Mouse (Mus musculus) hindbrain, embryonic 10.5 days (tissue): ENCODE results near the gene Hist1h3c. TPM values are rescaled to one million over a fixed set of nuclear protein-coding genes. Genes with fewer than 3 reads are reported as not detected.
"Not testable (repeated sequence)": the region's sequence is repeated elsewhere in the genome, so short reads cannot be mapped to it uniquely, and the experiment has no call there.

ENCODE experiments used
- DNase-seq: peaks from one replicate; pipeline ENCODE4 v3.0.0-alpha.2; 2017; ENCODE audit warnings: low spot score
- H3K27ac ChIP-seq: fragments of 300-500 bp; sonication (generic); 2 replicates; pipeline ENCODE4 v1.5.1; 2016; ENCODE audit warnings: mild to moderate bottlenecking, moderate library complexity
- H3K27me3 ChIP-seq: fragments of 300-500 bp; sonication (generic); 2 replicates; pipeline ENCODE4 v1.6.1; 2016; ENCODE audit warnings: mild to moderate bottlenecking; ENCODE audit not compliant: poor library complexity, insufficient read depth, severe bottlenecking
- H3K36me3 ChIP-seq: fragments of 300-500 bp; sonication (generic); 2 replicates; pipeline ENCODE4 v1.6.1; 2016; ENCODE audit warnings: mild to moderate bottlenecking, moderate library complexity
- H3K4me1 ChIP-seq: fragments of 300-500 bp; sonication (generic); replicated peaks from 2 replicates; pipeline ENCODE4 v1.6.1; 2016; ENCODE audit warnings: mild to moderate bottlenecking
- H3K4me3 ChIP-seq: fragments of 300-500 bp; sonication (generic); 2 replicates; pipeline ENCODE4 v1.5.1; 2016; ENCODE audit warnings: mild to moderate bottlenecking, moderate library complexity
- H3K9me3 ChIP-seq: fragments of 300-500 bp; sonication (generic); 2 replicates; pipeline ENCODE4 v1.6.1; 2016; ENCODE audit warnings: mild to moderate bottlenecking, moderate library complexity
- WGBS: fragments of 180-500 bp; shearing (Covaris S2); methylation state at CpG from one replicate; pipeline ENCODE4 v1.1.7; 2016; 5-methylcytosine and 5-hydroxymethylcytosine counted together
- polyA plus RNA-seq: library from polyadenylated mRNA; unstranded; fragments of >200 nt; fragmentation: Nextera tagmentation; extraction: Ambion mirVana; gene quantifications from 2 replicates; pipeline ENCODE4 v1.2.1, GENCODE M21; 2016

Gene Hist1h3c
- polyA plus RNA-seq, 1 experiment from 2014 or later = 8.6 TPM

DNA sequence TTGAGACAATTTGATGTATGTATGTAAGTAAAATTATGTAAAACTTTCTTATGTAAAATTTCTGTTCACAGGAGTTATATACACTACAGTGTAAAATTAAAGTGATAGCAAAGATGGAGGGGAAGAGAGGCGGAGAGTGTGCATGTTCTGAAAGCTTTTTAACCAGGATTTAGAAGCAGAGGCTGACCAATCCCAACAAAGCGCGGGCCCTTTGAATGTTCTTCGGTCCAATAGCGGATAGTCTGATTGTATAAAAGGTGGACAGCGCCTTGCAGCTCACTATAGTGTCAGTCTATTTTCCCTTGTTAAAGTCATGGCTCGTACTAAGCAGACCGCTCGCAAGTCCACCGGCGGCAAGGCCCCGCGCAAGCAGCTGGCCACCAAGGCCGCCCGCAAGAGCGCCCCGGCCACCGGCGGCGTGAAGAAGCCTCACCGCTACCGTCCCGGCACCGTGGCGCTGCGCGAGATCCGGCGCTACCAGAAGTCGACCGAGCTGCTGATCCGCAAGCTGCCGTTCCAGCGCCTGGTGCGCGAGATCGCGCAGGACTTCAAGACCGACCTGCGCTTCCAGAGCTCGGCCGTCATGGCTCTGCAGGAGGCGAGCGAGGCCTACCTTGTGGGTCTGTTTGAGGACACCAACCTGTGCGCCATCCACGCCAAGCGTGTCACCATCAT lies 6.8 kb upstream of the Hist1h3c start, which contains the start of gene Hist1h3b:
Gene Hist1h3b (plus strand): TSS at position 201 of the 675 bp plus-strand sequence.
- not testable (repeated sequence) for H3K36me3 ChIP-seq, H3K27me3 ChIP-seq, H3K9me3 ChIP-seq
- WGBS = 0% methylated on average over 25 of the region's 47 CpGs
- H3K4me3 ChIP-seq = peak within 1 kb of the TSS; percentile 55
- peak; percentile 93 for DNase-seq
- H3K27ac ChIP-seq = peak within 1 kb of the TSS; percentile 97
- peaks cover 35% of the 10 kb centered on the region for H3K4me1 ChIP-seq

DNA sequence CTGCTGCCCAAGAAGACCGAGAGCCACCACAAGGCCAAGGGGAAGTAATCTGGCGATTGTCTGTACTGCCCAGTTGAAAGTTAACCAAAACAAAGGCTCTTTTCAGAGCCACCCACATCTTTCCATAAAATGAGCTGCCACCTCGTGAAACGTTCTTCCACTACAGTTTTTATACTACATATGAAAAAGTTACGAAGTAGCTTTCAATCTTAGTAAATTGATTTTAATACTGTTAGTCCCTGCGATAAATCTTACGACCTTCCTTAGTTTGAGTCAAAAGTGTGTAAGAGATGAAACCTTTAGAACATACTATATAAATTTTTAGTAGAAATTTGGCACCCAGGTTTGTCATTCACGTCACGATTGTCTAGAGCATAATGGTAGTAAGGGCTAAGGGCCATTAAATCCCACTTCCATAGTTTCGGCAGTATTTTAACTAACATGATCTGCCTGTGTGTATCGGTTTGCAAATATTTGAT lies 6.1 kb upstream of the Hist1h3c start:
- H3K9me3 ChIP-seq = no peaks in the 10 kb centered on the region
- H3K4me3 ChIP-seq = peak overlapping the region; percentile 55
- peak; percentile 33 for DNase-seq
- H3K4me1 ChIP-seq = peaks cover 36% of the 10 kb centered on the region
- H3K36me3 ChIP-seq = no peaks in the 10 kb centered on the region
- peak overlapping the region; percentile 97 for H3K27ac ChIP-seq
- H3K27me3 ChIP-seq = no peaks in the 10 kb centered on the region
- WGBS = 1% methylated on average over 11 of the region's 11 CpGs

DNA sequence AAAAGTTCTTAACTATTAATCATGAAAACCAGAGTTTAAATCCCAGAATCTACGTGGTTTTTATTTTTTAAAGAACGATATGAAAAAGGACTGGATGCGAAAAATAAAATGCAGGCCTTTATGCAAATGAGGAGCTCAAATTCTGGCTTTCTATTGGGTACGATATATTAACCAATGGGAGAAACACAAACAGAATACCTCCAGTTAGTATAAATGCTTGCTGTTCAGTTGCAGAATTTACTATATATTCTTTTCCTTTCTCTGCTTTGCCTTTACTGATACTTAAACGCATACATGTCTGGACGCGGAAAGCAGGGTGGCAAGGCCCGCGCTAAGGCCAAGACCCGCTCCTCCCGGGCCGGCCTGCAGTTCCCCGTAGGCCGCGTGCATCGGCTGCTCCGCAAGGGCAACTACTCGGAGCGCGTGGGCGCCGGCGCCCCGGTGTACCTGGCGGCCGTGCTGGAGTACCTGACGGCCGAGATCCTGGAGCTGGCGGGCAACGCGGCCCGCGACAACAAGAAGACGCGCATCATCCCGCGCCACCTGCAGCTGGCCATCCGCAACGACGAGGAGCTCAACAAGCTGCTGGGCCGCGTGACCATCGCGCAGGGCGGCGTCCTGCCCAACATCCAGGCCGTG lies 5.6 kb upstream of the Hist1h3c start, which contains the start of gene Hist1h2ab:
Gene Hist1h2ab (plus strand): TSS at position 288 of the 639 bp plus-strand sequence.
- WGBS = under 1% methylated on average over 32 of the region's 47 CpGs

DNA sequence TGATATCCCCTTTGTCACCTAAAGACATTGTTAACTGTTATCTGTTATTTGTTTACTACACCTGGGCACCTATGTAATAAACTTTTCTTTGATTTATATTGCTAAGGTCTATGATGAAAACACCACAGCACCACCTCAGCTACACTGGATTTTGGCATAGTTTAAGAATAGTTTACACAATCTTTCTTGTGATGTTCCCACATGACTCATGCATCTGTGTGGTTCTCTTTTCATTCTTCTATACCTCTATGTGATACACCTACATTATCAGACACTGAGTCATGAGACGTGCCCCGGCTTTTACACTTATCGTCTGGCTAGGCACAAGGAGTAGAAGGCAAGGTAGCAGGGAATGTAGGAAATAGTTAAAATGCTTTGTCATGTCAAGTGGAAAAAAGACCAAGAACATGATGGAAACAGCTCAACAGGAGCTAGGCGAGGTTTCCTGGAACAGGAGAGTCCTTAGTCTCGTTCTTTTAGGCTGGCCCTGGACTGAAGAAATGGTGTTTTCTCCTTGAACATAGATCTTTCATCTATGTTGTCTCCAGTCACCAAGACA lies 4.2 kb upstream of the Hist1h3c start:
- no peaks in the 10 kb centered on the region for H3K36me3 ChIP-seq
- H3K4me1 ChIP-seq = peaks cover 37% of the 10 kb centered on the region
- peak overlapping the region; percentile 97 for H3K27ac ChIP-seq
- no peaks in the 10 kb centered on the region for H3K27me3 ChIP-seq
- H3K4me3 ChIP-seq = no peak overlapping the region
- 96% methylated on average over 5 of the region's 5 CpGs for WGBS
- DNase-seq = no peak
- no peaks in the 10 kb centered on the region for H3K9me3 ChIP-seq

More for the DNA sequence above, 5.6 kb upstream of the Hist1h3c start, which contains the start of gene Hist1h2ab:
- H3K27me3 ChIP-seq, H3K36me3 ChIP-seq, H3K9me3 ChIP-seq: not testable (repeated sequence)
- Histone ChIP-seq H3K27ac (peak within 1 kb of the TSS; percentile 97), H3K4me3 (peak within 1 kb of the TSS; percentile 55), H3K4me1 (peaks cover 36% of the 10 kb centered on the region)
- DNase-seq = peak; percentile 77

DNA sequence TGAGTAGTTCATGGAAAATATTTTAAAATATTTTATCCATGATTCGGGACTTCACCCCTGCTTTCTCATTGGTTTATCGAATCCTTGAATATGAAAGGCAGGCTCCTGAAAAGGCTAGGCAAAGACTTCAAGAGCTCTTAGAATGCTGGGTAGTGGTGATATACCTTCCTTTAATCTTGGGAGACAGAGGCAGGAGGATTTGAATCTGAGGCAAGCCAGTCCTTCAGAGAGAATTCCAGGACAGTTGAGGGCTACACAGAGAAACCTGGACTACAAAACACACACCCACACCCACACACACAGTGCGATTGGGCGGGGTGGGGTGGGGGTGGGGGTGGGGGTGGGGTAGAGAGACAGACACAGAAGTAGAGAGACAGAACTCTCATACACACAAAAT lies 2.5 kb upstream of the Hist1h3c start:
- 8% methylated on average over 4 of the region's 4 CpGs for WGBS
- peak; percentile 57 for DNase-seq

DNA sequence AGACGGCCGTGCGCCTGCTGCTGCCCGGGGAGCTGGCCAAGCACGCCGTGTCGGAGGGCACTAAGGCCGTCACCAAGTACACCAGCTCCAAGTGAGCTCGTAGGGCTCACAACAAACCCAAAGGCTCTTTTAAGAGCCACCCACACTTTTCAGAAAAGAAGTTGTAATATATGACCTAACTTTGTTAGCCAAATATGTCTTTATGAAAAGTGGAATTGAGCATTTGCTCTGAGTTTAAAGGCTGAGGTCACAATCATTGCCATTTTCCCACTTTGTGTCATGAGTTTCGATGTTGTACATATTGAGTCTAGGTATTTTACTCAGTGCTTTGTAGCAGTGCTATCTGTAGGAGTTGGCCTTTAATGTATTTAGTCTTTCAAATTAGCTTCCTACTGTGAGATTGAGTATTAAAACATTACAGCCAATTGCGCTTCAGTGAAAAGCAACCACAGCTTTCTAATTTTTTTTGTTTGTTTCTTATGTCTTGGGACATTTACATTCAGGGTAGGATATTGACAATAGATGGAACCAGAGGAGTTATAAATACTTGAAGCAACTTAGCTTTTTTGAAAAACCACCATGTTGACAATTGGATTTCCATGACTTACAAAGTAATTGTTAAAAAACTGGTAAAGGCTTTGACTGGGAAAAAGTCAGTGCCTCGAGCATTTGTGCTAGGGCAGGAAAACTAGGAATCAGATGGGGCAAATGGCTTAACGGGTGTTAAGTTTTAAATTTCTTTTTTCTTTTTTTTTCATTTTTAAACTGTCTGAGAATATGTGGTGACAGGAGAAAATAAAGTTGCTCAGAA lies 1.9 kb upstream of the Hist1h3c start:
- H3K4me3 ChIP-seq = peak overlapping the region; percentile 59
- H3K27me3 ChIP-seq = no peaks in the 10 kb centered on the region
- H3K9me3 ChIP-seq = no peaks in the 10 kb centered on the region
- WGBS = 4% methylated on average over 13 of the region's 13 CpGs
- peak overlapping the region; percentile 97 for H3K27ac ChIP-seq
- peaks cover 32% of the 10 kb centered on the region for H3K4me1 ChIP-seq
- no peaks in the 10 kb centered on the region for H3K36me3 ChIP-seq
- DNase-seq = no peak

More for the DNA sequence above, 2.5 kb upstream of the Hist1h3c start:
- no peaks in the 10 kb centered on the region for H3K27me3 ChIP-seq
- peaks cover 35% of the 10 kb centered on the region for H3K4me1 ChIP-seq
- H3K9me3 ChIP-seq = no peaks in the 10 kb centered on the region
- H3K27ac ChIP-seq = peak overlapping the region; percentile 97
- H3K4me3 ChIP-seq = peak overlapping the region; percentile 59
- H3K36me3 ChIP-seq = no peaks in the 10 kb centered on the region

DNA sequence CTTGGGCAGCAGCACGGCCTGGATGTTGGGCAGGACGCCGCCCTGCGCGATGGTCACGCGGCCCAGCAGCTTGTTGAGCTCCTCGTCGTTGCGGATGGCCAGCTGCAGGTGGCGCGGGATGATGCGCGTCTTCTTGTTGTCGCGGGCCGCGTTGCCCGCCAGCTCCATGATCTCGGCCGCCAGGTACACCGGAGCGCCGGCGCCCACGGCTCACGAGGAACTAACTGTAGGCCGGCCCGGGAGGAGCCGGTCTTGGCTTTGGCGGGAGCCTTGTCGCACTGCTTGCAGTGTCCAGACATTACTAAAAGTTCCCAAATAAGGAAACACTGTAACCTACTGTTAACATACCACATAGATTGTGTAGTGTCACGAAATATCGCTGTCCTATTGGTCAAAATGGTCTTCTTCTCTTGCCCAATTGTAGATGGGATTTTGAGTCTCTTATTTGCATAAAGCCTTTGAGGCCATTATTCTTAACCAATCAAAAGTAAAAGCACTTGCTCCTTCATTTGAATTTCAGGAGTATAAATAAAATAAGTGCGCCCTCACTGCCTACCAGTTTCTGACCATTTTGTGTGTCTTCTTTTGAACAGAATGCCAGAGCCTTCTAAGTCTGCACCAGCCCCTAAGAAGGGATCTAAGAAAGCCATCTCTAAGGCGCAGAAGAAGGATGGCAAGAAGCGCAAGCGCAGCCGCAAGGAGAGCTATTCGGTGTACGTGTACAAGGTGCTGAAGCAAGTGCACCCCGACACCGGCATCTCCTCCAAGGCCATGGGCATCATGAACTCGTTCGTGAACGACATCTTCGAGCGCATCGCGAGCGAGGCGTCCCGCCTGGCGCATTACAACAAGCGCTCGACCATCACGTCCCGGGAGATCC lies 1.0 kb upstream of the Hist1h3c start, which contains the start of gene Hist1h2bb:
Gene Hist1h2bb (plus strand): TSS at position 534 of the 880 bp plus-strand sequence.
- DNase-seq = peak; percentile 82
- not testable (repeated sequence) for H3K27me3 ChIP-seq, H3K9me3 ChIP-seq, H3K36me3 ChIP-seq
- Histone ChIP-seq H3K4me3 (peak within 1 kb of the TSS; percentile 59), H3K27ac (peak within 1 kb of the TSS; percentile 97), H3K4me1 (peaks cover 24% of the 10 kb centered on the region)
- WGBS = 0% methylated on average over 54 of the region's 58 CpGs

DNA sequence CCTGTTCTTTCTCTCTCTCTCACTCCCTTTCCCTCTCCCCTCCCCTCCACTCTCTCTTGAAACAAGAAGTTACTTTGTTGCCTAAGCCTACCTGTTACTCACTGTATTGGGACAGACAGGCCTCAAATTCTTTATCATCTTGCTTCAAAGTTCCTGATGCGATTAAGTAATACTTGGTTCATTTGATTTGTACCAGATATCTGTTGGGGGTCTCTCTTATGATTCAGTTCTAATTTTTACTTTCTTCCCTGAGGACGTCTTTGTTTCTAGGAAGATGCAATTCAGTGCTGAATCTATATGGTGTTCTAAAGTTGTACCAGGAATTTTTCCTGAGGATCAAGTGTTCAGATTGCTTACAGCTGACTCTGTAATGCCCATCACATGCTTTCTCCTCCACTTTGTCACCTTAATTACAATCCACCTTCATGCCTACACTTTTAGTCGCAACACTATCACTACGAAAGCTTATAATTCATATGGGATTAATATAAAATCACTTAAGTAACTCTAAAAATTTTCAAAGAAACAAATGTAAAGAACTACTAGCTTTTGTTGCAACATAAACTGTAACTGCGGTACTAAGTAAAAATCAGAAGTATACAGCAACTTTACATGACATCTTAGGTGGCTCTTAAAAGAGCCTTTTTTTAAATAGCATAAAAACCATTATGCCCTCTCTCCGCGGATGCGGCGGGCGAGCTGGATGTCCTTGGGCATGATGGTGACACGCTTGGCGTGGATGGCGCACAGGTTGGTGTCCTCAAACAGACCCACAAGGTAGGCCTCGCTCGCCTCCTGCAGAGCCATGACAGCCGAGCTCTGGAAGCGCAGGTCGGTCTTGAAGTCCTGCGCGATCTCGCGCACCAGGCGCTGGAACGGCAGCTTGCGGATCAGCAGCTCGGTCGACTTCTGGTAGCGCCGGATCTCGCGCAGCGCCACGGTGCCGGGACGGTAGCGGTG lies 701 bp downstream of the Hist1h3c start:
- no peaks in the 10 kb centered on the region for H3K9me3 ChIP-seq
- H3K4me3 ChIP-seq = peak overlapping the region; percentile 59
- H3K36me3 ChIP-seq = no peaks in the 10 kb centered on the region
- H3K27me3 ChIP-seq = no peaks in the 10 kb centered on the region
- WGBS = 1% methylated on average over 24 of the region's 36 CpGs
- peaks cover 37% of the 10 kb centered on the region for H3K4me1 ChIP-seq
- no peak for DNase-seq
- peak overlapping the region; percentile 97 for H3K27ac ChIP-seq

DNA sequence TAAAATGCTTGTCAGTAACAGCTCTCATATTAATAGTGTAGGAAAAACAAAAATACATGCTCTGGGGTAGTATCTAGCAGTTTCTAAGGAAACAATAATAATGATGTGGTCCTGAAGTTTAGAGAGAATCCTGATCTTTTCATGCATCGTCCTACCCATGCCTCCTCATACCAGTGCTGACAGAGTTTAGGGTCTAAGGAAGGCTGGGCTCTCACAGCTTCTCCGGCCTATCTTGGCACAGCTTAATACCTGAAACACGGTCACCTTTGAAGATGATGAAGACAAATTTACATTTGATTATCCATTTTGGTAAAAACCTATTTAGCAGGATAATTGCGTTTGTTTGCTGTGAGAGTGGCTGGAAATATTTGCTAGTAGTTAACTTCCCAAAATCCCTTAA lies 1.4 kb downstream of the Hist1h3c start:
- Histone ChIP-seq H3K9me3 (no peaks in the 10 kb centered on the region), H3K27me3 (no peaks in the 10 kb centered on the region), H3K27ac (peak overlapping the region; percentile 97), H3K4me3 (peak overlapping the region; percentile 59), H3K4me1 (peaks cover 45% of the 10 kb centered on the region), H3K36me3 (no peaks in the 10 kb centered on the region)
- no peak for DNase-seq
- 57% methylated on average over 4 of the region's 4 CpGs for WGBS

DNA sequence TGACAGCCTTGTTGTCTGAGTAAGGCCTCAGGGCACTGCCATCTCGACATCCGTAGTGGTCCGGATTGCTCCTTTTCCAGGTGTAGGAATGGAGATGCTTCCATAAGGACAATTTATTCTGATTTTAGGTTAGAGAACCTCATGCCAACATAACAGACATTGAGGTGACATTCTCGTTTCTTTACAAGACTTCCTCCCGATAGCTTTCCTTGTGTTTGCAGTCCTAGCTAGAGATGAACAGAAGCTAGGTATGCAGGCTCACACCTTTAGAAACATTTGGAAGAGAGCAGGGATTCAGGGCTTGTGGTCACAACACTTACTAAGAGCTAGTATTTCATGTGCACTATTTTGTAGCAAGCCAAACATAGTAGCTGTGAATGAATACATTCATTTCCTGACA lies 2.2 kb downstream of the Hist1h3c start:
- Histone ChIP-seq H3K27ac (peak overlapping the region; percentile 56; the same call in 1 of the 2 replicates), H3K4me3 (no peak overlapping the region), H3K27me3 (no peaks in the 10 kb centered on the region), H3K9me3 (no peaks in the 10 kb centered on the region), H3K36me3 (no peaks in the 10 kb centered on the region), H3K4me1 (peaks cover 44% of the 10 kb centered on the region)
- DNase-seq = no peak
- WGBS = 81% methylated on average over 5 of the region's 5 CpGs

DNA sequence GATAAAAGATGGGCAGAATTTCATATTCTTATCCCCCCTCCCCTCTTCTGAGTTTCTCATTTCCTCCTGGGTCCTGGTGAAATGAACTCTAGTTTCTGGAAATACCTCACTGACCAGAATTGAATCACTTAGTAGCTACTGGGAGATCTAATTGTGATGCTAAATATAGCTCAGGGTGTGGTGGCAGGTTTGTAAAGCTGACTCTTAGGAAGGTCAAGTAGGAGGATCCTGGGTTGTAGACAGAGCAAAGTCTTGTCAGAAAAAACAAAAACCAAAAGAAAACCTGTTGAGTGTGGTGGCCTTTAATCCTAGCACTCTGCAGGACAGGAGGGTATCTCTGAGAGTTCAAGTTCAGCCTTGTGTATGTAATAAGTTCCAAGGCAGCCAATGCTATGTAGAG lies 3.4 kb downstream of the Hist1h3c start:
- Histone ChIP-seq H3K27me3 (no peaks in the 10 kb centered on the region), H3K4me1 (peaks cover 37% of the 10 kb centered on the region), H3K4me3 (no peak overlapping the region), H3K36me3 (no peaks in the 10 kb centered on the region), H3K9me3 (no peaks in the 10 kb centered on the region), H3K27ac (peak overlapping the region; percentile 50; the same call in 1 of the 2 replicates)
- DNase-seq = no peak
